Mouse (Mus musculus) megakaryocyte, adult 5-6 weeks (primary cell): ENCODE measurements around the gene C130050O18Rik. TPM values are rescaled to one million over a fixed set of nuclear protein-coding genes. Genes with fewer than 3 reads are reported as not detected.

Experiments
- ATAC-seq: 2 replicates; pipeline ENCODE4 v1.8.0; 2016; ENCODE audit warnings: mild to moderate bottlenecking, inconsistent platforms; ENCODE audit not compliant: poor library complexity, severe bottlenecking
- total RNA-seq, 2 experiments: library from RNA; stranded (forward) in 1 of 2; stranded (reverse) in 1 of 2; fragments of 153-499, 151-499 nt in 1 of 2; fragments of 221-1000, 200-1000 nt in 1 of 2; gene quantifications; 2 replicates each; pipeline versions ENCODE4 v1.2.3 to v1.2.4; 2015 to 2017

C130050O18Rik gene
- total RNA-seq, 2 experiments from 2014 or later = 18.3 to 19.7 TPM

DNA sequence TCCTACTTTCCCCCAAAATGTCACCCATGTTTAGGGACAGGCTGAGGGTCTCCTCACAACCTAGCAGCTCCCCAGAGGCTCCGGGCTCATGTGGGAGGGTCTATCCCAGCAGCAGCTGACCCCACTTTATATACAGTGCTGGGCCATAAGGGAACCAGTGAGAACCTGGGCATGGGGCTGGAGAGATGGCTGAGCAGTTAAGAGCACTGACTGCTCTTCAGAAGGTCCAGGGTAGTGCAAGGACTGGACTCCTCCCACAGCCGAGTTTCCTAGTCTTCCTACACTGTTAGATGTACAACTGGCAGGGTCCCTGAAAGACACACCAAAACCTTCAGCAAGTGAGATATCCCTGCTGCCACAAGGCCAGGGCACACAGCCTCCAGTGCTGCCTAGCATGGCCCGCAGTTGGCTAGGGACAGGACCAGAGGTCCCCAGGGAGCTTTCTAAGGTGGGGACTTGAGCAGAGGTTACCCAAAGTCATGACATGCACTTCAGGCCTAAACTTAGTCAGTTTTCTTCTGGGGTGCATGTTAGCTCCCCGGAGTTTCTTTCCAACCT, 7.6 kb upstream of the C130050O18Rik start:
- no peak for ATAC-seq

DNA sequence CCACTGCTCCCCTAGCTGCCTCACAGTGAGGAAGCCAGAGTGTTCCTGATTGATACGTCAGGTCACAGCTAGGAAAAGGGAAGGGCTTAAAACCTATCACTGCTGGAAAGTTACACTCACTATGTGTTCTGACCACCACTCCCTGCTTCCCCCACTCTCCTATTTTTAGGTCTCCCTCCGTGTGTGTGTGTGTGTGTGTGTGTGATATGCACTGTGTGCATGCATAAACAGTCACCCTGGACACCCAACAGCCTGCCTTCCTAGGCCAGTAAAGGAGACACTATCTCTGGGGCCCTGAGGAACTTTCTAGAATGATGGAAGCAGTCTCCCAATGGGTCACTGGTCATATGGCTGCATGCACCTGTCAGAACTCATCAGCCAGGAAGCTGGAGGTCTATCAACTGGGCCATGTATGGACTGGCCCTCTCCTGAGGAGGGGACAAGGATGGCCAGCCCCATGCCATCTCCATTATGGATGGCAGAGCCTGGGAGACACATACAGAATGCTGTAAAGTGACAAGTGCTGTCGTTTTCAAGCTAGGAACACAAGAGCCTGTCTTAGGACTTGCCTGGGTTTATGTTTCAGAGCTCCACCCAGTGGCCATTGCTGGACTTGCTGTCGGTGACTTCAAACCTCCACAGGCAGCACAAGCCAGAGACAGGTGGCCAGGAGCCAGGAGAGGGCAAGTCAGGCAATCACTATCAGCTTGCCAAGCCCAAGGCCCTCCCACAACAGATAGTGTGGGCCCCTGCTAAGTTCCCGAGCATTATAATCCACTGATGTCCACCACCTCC, 6.9 kb upstream of the C130050O18Rik start:
- peak; percentile 95 for ATAC-seq

DNA sequence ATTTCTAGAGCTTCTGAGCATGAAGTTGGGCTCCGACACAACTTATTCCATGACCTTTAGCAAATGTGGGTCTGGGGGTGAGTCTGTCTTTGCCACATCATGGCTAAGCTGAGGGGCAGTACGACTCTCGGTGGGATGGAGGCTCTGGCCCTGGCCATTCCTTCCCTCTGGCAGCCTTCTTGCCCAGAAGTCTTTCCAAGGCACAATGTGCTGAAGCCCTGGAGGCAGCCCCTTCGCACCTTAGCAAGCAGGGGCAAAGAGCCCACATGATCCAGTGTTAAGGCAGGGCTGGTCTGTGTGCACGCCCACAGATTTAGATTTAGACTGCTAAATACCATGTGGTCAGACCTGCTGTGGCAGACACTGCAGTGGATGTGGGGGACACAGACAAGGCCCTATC, 6.3 kb upstream of the C130050O18Rik start:
- no peak for ATAC-seq

DNA sequence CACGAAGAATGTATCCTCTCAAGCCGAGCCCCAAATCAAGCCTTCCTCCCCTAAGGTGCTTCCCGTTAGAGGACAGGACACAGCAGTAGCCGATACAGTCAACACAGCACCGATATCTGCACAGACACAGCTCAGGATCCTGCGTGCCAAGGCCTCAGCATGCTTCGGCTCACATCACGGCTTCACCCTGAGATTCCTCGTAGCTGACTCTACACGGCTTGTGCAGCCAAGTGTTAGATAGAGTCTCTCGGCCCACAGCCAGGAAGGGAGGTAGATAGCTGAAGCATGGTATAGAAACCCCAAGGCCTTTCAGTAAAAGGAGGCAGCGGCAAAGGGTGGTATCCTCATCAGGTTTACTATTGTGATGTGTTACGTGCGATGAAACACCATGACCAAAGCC, 5.1 kb upstream of the C130050O18Rik start:
- ATAC-seq = no peak

DNA sequence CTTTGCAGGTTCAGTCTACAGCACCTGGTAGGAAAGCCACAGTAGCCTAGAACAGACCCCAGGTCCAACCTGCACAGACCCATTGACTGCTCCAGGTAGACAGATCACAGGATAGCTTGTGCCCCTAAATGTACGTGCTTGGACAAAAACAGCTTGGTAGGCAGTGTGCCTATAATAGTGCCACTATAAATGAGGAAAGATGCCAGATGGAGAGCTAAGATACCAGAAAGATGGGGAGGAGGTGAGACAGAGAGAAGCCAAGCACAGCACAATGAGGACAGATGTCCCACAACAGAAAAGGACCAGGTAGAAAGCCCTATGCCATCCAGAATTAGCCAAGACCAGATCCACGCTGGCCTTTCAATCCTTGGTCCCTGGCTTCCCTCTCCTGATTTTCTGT, 3.0 kb upstream of the C130050O18Rik start:
- no peak for ATAC-seq

DNA sequence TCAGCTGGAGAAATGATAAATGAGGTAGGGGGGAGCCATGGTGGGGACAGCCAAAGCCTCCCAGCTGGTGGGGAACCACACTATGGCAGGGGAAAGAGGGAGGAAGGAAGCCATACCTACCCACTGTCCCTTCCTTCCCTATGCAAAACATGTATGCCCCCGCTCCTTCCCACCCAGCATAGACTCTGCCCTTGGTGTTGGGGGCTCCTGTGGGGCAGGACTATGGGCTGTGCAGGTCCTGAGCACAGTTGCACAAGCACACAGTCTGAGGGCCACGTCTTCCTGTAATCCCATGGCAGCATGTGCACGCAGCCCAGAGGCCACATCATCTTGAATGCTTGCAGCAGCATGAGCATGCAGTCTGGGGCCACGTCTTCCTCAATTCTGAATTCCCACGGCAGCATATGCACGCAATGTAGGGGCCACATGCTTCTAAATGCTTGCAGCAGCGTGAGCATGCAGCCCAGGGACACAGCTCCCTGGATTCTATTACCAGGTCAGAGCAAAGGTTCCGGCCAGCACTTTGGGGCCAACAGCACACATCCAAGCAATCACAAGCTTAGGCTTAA, 1.3 kb upstream of the C130050O18Rik start:
- ATAC-seq = peak; percentile 27

DNA sequence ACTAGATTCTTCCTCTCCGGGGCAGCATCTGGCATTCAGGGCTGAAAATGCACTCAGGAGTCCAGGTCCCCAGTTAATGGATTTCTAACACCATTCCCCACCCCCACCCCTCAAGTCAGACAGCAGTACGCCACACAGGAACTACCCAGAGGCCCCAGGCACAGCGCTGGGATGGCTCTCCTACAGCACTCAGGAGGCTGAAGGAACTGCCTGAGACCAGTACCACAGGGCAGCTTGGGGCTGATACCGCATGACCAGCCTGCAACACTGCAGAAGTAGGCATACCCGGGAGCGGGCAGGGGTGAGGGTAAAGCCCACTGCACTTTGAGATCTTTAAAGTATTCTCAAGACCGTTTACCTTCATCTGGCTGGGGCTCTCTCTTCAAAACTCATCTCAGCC, 398 bp downstream of the C130050O18Rik start:
- peak; percentile 20 for ATAC-seq

DNA sequence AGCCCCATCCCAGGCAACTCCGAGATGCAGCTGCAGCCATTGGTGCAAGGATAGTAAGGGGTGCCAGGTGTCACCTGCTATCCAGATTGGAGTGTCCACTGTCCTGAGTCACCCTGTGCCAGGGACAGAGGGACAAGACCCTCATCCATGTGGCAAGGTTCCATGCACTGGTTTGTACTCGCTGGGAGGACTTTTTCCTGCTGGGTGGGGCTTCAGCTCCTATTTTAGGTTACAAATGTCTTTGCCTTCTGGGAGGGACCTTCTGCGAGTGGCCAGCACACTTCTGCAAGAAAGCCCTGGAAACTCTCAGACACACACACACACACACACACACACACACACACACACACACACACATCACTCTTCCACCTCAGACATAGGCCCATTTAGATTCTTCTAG, 873 bp downstream of the C130050O18Rik start:
- ATAC-seq = no peak

DNA sequence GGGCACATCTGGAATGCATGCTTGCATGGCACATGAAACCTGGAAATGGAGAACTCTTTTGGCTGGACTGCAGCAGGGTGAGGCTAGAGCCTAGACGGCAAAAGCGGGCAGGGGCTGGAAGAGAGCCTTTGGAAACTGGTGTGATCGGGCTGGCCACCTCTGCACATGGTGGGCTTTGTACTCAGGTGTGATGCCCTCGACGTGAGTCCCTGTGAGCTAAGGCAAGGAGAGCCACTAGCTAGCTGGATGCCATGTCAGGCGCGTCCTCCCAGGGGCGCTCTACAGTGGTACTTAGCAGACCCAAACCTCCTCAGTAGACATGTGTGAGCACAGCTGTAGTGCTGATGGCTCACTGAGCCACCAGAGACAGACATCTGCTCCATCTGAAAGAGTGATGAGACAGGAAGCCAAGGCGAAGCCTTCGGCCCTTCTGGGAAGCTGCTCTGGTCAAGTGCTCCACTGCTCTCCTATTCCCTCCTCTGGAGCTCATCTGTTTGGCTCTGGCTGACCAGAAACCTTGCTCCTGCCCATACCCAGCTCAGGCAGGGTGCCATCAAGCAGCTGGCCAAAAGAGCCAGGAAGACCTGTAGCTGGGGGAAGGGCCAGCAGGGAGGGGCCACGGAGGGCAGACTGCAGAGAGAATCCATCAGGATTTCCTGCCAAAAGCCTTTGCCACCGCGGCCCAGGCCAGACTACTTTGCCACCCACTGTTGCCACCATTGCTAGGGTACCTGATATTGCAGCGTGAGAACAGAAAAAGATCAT, 2.2 kb downstream of the C130050O18Rik start:
- no peak for ATAC-seq

DNA sequence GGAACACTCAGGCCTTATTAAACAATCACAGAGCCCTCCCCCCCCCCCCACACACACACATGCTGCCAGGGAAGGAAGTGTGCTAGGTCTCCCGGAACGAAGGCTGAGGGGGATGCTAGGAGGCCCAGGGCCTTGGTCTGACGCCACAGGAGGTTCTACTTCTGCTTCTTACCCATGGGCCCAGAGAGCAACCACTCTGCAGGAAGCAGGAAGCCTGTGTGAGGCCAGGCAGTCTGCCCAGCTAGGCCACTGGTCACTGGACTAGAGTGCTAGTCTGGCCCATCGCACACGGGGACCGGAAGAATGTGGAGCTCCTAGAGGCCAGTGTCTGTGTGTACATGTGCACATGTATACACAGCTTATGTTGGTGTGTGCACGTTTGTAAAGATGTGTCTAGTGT, 3.4 kb downstream of the C130050O18Rik start:
- peak; percentile 62 for ATAC-seq

DNA sequence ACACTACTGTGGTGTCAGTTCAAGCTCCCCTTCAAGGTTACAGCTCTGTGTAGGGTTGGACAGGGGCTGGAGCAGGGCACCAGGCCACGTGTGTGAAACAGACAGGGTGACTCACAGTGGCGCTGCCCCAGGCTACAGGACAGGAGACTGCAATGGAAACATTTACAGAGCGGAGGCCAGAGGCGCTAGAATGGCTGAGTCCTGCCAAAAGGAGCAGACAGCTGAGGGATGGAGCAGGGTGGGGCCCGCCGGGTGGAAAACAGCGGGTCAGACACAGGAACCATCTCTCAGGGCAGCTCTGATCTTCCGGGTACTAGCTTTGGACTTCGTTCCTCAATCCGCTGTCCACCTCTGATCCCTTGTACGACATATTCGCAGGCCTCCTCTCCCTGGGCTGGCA, 4.3 kb downstream of the C130050O18Rik start:
- no peak for ATAC-seq

DNA sequence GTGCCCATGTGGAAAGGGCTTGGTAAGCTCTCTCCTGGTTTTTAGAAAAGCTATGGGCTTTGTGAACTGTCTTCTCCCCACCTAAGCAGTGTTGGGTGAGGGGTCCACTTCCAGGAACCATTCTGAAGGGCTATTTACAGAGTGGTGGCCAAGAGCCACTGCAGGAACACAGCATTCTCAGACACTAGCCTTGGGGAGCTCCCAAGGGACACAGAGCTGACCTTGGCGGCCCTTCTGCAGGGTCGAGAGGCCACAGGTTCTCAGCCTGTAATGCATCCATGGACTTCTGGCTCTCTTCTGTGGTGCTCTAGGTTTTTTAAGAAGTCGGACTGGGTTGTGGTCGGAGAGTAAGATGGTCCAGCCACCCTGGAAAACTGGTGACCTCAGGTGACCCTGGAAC, 5.0 kb downstream of the C130050O18Rik start:
- ATAC-seq = no peak

DNA sequence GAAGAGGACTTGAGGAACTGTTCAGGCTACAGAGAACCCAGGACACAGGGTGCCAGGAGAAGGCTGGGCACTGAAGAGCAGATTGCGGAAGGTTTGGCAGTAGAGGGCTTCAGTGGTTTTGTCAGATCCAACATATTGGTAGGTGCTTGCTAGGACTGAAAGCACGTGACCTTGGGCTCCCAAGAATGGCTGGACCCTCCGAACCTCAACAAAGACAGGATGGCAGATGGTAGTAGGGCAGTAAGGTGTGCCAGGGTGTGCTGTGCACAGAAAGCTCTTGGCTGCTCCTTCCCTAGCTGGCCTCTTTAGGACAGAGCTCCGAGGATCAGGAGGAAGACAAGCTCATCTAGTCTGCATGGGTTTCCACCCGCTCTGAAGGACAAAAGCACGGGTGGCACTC, 6.0 kb downstream of the C130050O18Rik start:
- ATAC-seq = no peak

DNA sequence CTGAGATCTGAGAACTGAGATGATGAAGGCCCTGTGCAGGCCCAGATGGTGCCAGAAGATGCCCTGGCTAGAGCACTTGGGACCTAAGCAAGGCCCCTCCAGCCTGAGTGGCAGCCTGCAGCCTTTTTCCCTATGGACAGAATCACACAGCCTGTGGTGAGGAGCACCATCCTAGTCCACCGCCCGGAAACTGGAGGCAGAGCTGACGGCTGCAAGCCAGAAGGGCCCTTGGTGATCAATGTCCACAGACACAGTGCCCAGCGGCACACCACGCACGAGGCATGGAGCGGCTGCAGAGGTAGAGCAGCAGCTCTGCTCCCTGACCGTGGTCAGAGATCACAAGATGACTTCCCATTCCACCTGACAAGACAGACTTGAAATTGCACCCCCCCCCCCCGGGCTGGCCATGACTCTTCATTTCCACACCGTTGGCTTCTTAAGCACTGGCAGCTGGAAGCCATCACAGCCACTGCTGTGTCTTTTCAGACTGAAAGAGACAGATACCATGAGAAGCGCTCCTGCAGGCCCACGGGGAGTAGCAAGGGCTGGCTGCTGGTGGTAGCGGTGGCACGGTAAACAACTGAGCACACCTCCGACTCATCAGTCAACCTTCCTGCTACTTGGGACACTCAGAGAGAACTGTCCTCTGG, 6.7 kb downstream of the C130050O18Rik start:
- no peak for ATAC-seq

DNA sequence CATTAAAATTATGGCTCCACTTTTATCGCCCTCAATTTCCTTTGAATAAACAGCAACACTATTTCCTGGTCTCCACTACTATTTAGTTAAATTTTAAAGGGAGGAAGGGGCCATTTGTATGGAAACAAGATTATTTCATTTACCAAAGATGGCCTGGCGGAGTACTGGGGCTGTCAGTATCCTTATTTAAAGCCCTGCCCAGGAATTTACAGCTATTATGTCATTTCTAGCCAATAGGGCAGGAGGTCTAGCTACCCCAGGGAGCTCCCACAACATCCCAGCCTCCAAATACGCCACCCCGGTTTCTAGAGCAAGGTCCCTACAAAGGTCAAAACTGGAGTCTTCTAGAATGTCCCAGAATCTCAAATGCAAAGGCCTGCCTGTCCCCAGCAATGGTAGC, 8.5 kb downstream of the C130050O18Rik start:
- no peak for ATAC-seq

DNA sequence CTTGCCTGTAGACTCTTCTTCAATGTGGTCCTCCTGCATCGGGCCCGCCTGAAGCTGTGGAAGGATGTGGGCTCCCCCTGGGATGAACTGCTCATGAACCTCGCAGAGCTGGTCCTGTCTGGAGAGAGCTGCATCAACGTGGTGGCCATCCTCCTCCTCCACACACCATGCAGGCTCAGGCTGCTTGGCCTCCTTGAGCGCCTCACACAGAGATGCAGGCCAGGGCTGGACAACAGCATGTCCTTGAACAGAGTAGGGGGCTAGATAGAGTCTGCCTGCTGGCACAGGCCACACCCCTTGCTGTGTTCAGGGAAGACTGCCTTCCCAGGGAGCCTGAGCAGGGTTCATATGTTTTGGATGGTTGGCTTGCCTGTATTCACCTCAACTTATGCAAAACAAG, 9.9 kb downstream of the C130050O18Rik start:
- no peak for ATAC-seq

DNA sequence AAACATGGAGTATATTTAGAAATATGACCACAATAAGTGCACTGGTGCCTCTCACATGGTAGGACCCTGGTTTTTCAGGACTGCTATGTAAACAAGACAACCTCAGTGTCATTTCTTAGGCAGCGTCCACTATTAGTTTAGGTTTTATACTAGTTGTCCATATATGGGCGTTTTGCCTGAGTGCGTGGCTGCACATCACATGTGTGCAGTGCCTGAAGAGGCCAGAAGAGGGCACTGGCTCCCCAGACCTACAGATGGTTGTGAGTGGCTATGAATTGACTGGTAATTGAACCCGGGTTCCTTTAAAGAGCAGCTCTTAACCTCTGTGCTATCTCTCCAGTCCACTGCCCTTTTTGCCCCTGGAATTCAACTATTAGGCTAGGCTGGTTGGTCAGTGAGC, 11.9 kb downstream of the C130050O18Rik start:
- peak; percentile 58 for ATAC-seq

DNA sequence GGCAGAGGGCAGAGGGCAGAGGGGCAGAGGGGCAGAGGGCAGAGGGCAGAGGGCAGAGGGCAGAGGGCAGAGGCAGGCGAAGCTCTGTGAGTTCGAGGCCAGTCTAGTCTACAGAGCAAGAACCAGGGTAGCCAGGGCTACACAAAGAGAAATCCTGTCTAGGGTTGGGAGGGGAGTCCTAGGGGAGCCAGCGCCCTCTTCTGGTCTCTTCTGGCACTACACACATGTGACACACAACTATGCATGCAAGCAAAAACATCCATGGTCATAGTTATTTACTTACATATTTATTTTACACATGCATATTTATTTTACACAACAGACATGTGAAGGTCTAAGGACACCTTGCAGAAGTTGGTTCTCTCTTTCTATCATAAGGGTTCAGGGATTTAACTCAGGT, 12.4 kb downstream of the C130050O18Rik start:
- no peak for ATAC-seq

DNA sequence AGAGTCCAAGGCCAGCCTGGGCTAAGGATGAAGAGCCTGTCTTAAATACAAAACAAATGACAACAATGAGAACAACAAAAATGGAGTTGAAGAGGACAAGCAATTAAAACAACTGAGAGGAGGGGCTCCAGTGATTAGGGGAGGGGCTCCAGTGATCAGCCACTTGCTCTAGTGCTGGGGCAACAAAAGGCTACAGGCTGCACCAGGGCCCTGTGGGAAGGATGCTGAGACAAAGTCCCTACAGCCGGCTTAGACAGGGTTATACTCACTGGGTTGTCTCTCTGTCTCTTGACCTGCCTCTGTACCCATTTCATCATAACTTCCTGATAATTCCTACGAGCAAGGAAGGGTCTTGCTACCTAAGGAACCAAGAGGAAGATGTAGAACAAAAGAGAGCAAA, 13.0 kb downstream of the C130050O18Rik start:
- no peak for ATAC-seq

DNA sequence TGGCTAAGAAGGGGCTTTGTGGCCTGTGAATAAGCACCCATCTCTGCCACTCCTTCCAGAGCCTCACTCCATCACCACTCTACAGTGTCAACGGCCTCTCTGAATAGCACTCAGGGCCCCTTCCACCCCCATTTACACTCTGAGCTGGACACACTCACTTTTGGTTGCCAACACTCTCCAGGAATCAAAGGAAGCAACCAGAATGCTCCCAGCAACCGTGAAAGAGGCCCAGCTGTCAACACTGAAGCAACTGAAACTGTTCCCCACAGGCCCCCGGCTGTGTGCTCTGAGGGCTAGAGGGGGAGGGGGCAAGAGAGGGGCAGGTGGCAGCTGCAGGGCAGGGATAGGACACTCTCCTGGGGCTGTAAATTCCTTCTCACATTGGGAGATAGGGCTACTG, 13.6 kb downstream of the C130050O18Rik start:
- no peak for ATAC-seq
